Mouse (Mus musculus) CH12.LX (cell line): ENCODE data around the gene Acot7.

ENCODE experiments used
- CHD2 ChIP-seq: IDR thresholded peaks from 2 replicates; pipeline ENCODE4 v1.6.1; 2011; ENCODE audit warnings: low read length, improper control_type of control experiment
- CTCF ChIP-seq, 2 experiments: IDR thresholded peaks in 1 of 2; conservative IDR thresholded peaks in 1 of 2; 2 replicates each; pipeline ENCODE4 v1.5.1; 2011 to 2012; ENCODE audit warnings: low read depth in 2 of 2, low read length in 2 of 2, improper control_type of control experiment in 1 of 2, inconsistent platforms in 1 of 2, mild to moderate bottlenecking in 1 of 2, moderate library complexity in 1 of 2
- NELFE ChIP-seq: IDR thresholded peaks from 2 replicates; pipeline ENCODE4 v1.6.1; 2011; ENCODE audit warnings: low read depth, low read length, improper control_type of control experiment

DNA sequence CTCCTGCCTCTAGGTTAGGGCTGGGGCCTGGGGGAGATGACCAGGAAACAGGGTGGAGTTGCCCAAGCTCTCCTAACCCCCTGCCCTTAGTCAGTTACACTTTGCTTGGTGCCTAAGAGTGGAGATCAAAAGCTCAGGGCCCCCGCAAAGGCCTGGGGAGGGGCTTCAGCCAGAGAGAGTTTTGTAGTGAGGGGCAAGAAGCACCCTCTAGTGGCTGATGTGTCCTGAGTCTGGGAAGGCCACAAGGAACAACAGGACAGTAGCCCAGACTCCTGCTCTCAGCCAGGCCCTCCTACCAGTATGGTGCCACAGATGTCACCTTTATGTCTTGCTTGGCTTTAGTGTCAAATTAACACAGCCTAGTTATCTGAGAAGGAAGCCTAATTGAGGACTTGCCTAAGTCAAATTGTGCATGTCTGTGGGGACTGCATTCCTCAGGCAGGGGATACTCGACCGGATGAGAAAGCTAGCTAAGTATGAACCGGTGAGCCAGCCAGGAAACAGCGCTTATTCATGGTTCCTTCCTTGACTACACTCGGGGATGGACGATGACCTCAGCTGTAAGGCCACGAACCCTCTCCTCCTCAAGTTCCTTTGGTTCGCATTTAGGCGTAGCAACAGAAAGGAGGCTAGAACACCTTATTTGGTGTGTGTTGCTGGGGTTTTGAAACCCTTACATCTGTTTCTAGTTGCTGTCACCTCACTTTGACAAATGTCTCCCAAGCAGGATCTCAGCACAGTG is 116.4 kb downstream of the Acot7 start:
- TF ChIP-seq NELFE: no peak
- TF ChIP-seq CHD2: no peak
- TF ChIP-seq CTCF (conservative IDR thresholded peaks at IDR 0.05 in 1 of 2, IDR thresholded peaks at IDR 0.05 in 1 of 2; ENCODE audit: low read depth in 2 of 2, low read length in 2 of 2): peak in 1 of 2 experiments; percentile 46; a peak in 2 of 4 replicates
